Mouse (Mus musculus): ENCODE data around the gene Pgm1. TPM values are rescaled to one million over a fixed set of nuclear protein-coding genes. Genes with fewer than 3 reads are reported as not detected.

The Pgm1 gene
- total and polyA plus RNA-seq, 3 experiments = 54.0 to 97.9 (median 95.7) TPM

GRCm38 (mm10) chr4:99953904-99954303, 24.7 kb downstream of the Pgm1 start:
- in situ Hi-C loops (cut with MboI; ENCODE audit: low pct_ligation_motif_present, low pct_unique_long_range_greater_than_20kb, low sequenced_read_pairs) = no loop called here
- no peak overlapping the region for H3K4me3 ChIP-seq (replicated peaks in 1 of 3; ENCODE audit: low read depth in 2 of 3, low read length in 2 of 3, poor library complexity in 1 of 3)
- H3K9ac ChIP-seq (ENCODE audit: insufficient read depth, low read depth) = no peak overlapping the region
- dilution Hi-C loops (cut with MboI; ENCODE audit: extremely low pct_ligation_motif_present, extremely low pct_unique_long_range_greater_than_20kb, low sequenced_read_pairs) = no loop called here
- H3K79me2 ChIP-seq (replicated peaks; ENCODE audit: control insufficient read depth, extremely low read depth, insufficient read depth, poor library complexity, severe bottlenecking) = no peaks in the 10 kb centered on the region
- no peaks in the 10 kb centered on the region for H3K9me3 ChIP-seq (replicated peaks; ENCODE audit: low read length)
- no peaks in the 10 kb centered on the region for H3K27me3 ChIP-seq (replicated peaks)
- TF ChIP-seq MAX (IDR thresholded peaks at IDR 0.05; ENCODE audit: low read length) (no peak), RAD21 (IDR thresholded peaks at IDR 0.05; ENCODE audit: low read depth, low read length) (no peak), NRF1 (IDR thresholded peaks at IDR 0.05; ENCODE audit: low read depth, low read length) (no peak), TBP (conservative IDR thresholded peaks at IDR 0.05; ENCODE audit: low read depth, low read length) (no peak)
- peaks cover 0 to 19% of the 10 kb centered on the region in 2 experiments; a peak in 2 of 4 replicates for H3K4me1 ChIP-seq (ENCODE audit: control insufficient read depth in 1 of 2, insufficient read depth in 2 of 2)
- peaks cover 0 to 13% of the 10 kb centered on the region in 2 experiments for H3K36me3 ChIP-seq (replicated peaks in 1 of 2; ENCODE audit: control insufficient read depth in 1 of 2, insufficient read depth in 1 of 2, low read length in 1 of 2)
- H3K4me2 ChIP-seq (ENCODE audit: insufficient read depth, low read depth, poor library complexity, severe bottlenecking) = no peak overlapping the region
- no peak for DNase-seq (ENCODE audit: extremely low read depth)
- H3K27ac ChIP-seq (ENCODE audit: insufficient read depth, low read depth) = no peak overlapping the region

GRCm38 (mm10) chr4:99955396-99955795, 26.2 kb downstream of the Pgm1 start:
- no peak overlapping the region for H3K4me2 ChIP-seq (ENCODE audit: insufficient read depth, low read depth, poor library complexity, severe bottlenecking)
- in situ Hi-C loops (cut with MboI; ENCODE audit: low pct_ligation_motif_present, low pct_unique_long_range_greater_than_20kb, low sequenced_read_pairs) (no loop called here), dilution Hi-C loops (cut with MboI; ENCODE audit: extremely low pct_ligation_motif_present, extremely low pct_unique_long_range_greater_than_20kb, low sequenced_read_pairs) (no loop called here)
- DNase-seq (ENCODE audit: extremely low read depth) = no peak
- TF ChIP-seq ELF1 (IDR thresholded peaks at IDR 0.05; ENCODE audit: low read depth, low read length) (no peak), NELFE (IDR thresholded peaks at IDR 0.05; ENCODE audit: low read depth, low read length) (no peak), SMC3 (IDR thresholded peaks at IDR 0.05; ENCODE audit: low read depth, low read length) (no peak), NRF1 (IDR thresholded peaks at IDR 0.05; ENCODE audit: low read depth, low read length) (no peak), TCF12 (IDR thresholded peaks at IDR 0.05; ENCODE audit: low read depth, low read length) (no peak), E2F4 (IDR thresholded peaks at IDR 0.05; ENCODE audit: insufficient replicate concordance, low read depth, low read length) (no peak), ZMIZ1 (IDR thresholded peaks at IDR 0.05; ENCODE audit: low read depth, low read length) (no peak), IRF4 (IDR thresholded peaks at IDR 0.05; ENCODE audit: low read depth, low read length) (no peak), MAZ (IDR thresholded peaks at IDR 0.05; ENCODE audit: low read depth, low read length) (no peak), RCOR1 (conservative IDR thresholded peaks at IDR 0.05; ENCODE audit: low read depth, low read length) (no peak), GABPA (IDR thresholded peaks at IDR 0.05; ENCODE audit: insufficient replicate concordance, low read depth, low read length) (no peak), ETS1 (conservative IDR thresholded peaks at IDR 0.05; ENCODE audit: low read depth, low read length) (no peak), MYC (IDR thresholded peaks at IDR 0.05; ENCODE audit: low read depth, low read length) (no peak), ZNF384 (IDR thresholded peaks at IDR 0.05; ENCODE audit: low read depth, low read length) (no peak), ZC3H11A (IDR thresholded peaks at IDR 0.05; ENCODE audit: low read depth, low read length) (no peak), RAD21 (IDR thresholded peaks at IDR 0.05; ENCODE audit: low read depth, low read length) (no peak), TBP (conservative IDR thresholded peaks at IDR 0.05; ENCODE audit: low read depth, low read length) (no peak), HCFC1 (IDR thresholded peaks at IDR 0.05; ENCODE audit: low read depth, low read length) (no peak), POLR2AphosphoS2 (IDR thresholded peaks at IDR 0.05; ENCODE audit: low read depth, low read length) (no peak)
- no peak overlapping the region for H3K4me3 ChIP-seq (replicated peaks in 1 of 3; ENCODE audit: low read depth in 2 of 3, low read length in 2 of 3, poor library complexity in 1 of 3)
- H3K9ac ChIP-seq (ENCODE audit: insufficient read depth, low read depth) = no peak overlapping the region
- H3K79me2 ChIP-seq (replicated peaks; ENCODE audit: control insufficient read depth, extremely low read depth, insufficient read depth, poor library complexity, severe bottlenecking) = no peaks in the 10 kb centered on the region
- H3K27me3 ChIP-seq (replicated peaks) = no peaks in the 10 kb centered on the region
- no peak overlapping the region for H3K27ac ChIP-seq (ENCODE audit: insufficient read depth, low read depth)
- peaks cover 0 to 13% of the 10 kb centered on the region in 2 experiments for H3K36me3 ChIP-seq (replicated peaks in 1 of 2; ENCODE audit: control insufficient read depth in 1 of 2, insufficient read depth in 1 of 2, low read length in 1 of 2)
- no peaks in the 10 kb centered on the region for H3K9me3 ChIP-seq (replicated peaks; ENCODE audit: low read length)
- peaks cover 0 to 23% of the 10 kb centered on the region in 2 experiments; a peak in 2 of 4 replicates for H3K4me1 ChIP-seq (ENCODE audit: control insufficient read depth in 1 of 2, insufficient read depth in 2 of 2)
